Mouse (Mus musculus) midbrain, embryonic 16.5 days (tissue): ENCODE data around the gene Rbp2. TPM values are rescaled to one million over a fixed set of nuclear protein-coding genes. Genes with fewer than 3 reads are reported as not detected.
A peak's percentile ranks its signal among the peaks of the same experiment; 100 is the strongest.

Experiments used
- ATAC-seq: fragments of 200-750 bp; cut with Nextera tagmentation; 2 replicates; pipeline ENCODE4 v1.8.0; 2017; ENCODE audit warnings: moderate TSS enrichment
- H3K27ac ChIP-seq: fragments of 300-500 bp; sonication (generic); 2 replicates; pipeline ENCODE4 v1.5.1; 2014; ENCODE audit warnings: mild to moderate bottlenecking, low read length, mixed read lengths
- H3K27me3 ChIP-seq: fragments of 300-500 bp; sonication (generic); 2 replicates; pipeline ENCODE4 v1.6.1; 2014; ENCODE audit warnings: low read depth, low read length, mixed read lengths; ENCODE audit not compliant: control insufficient read depth, insufficient read depth
- H3K36me3 ChIP-seq: fragments of 300-500 bp; sonication (generic); 2 replicates; pipeline ENCODE4 v1.6.1; 2014; ENCODE audit warnings: mild to moderate bottlenecking, low read length, moderate library complexity, mixed read lengths; ENCODE audit not compliant: control insufficient read depth, insufficient read depth
- H3K4me1 ChIP-seq: fragments of 300-500 bp; sonication (generic); 2 replicates; pipeline ENCODE4 v1.6.1; 2014; ENCODE audit warnings: mild to moderate bottlenecking, low read length, mixed read lengths; ENCODE audit not compliant: control insufficient read depth, insufficient read depth
- H3K4me2 ChIP-seq: fragments of 300-500 bp; sonication (generic); 2 replicates; pipeline ENCODE4 v1.6.1; 2014; ENCODE audit warnings: mild to moderate bottlenecking, low read length, mixed read lengths
- H3K4me3 ChIP-seq: fragments of 300-500 bp; sonication (generic); 2 replicates; pipeline ENCODE4 v1.5.1; 2014; ENCODE audit warnings: low read depth, mild to moderate bottlenecking, low read length, moderate library complexity, mixed read lengths
- H3K9ac ChIP-seq: fragments of 300-500 bp; sonication (generic); 2 replicates; pipeline ENCODE4 v1.6.1; 2014; ENCODE audit warnings: low read depth, low read length, mixed read lengths
- H3K9me3 ChIP-seq: fragments of 300-500 bp; sonication (generic); replicated peaks from 2 replicates; pipeline ENCODE4 v1.6.1; 2014; ENCODE audit warnings: mild to moderate bottlenecking, low read length, mixed read lengths; ENCODE audit not compliant: control insufficient read depth, poor library complexity, severe bottlenecking
- WGBS: fragments of 180-500 bp; shearing (Covaris S2); extraction: QIAGEN DNeasy Blood & Tissue Kit; methylation state at CpG from one replicate; pipeline ENCODE4 v1.1.7; 2014; 5-methylcytosine and 5-hydroxymethylcytosine counted together
- polyA plus RNA-seq: library from polyadenylated mRNA; unstranded; fragments of >200 nt; fragmentation: Nextera tagmentation; extraction: Ambion mirVana; gene quantifications from 2 replicates; pipeline ENCODE4 v1.2.1, GENCODE M21; 2015

Rbp2 gene
- polyA plus RNA-seq, 1 experiment from 2014 or later, result not detected

GRCm38 (mm10) chr9:98530999-98531398 is 45.1 kb downstream of the Rbp2 start:
- WGBS, result 60% methylated on average over 2 of the region's 2 CpGs
- H3K36me3 ChIP-seq, result no peaks in the 10 kb centered on the region
- no peak overlapping the region for H3K4me3 ChIP-seq
- H3K4me1 ChIP-seq, result no peaks in the 10 kb centered on the region
- no peak for ATAC-seq
- H3K9me3 ChIP-seq, result no peaks in the 10 kb centered on the region
- no peak overlapping the region for H3K4me2 ChIP-seq
- H3K27me3 ChIP-seq, result no peaks in the 10 kb centered on the region
- H3K9ac ChIP-seq, result no peak overlapping the region
- H3K27ac ChIP-seq, result no peak overlapping the region

GRCm38 (mm10) chr9:98534675-98535280 is 48.9 kb downstream of the Rbp2 start:
- ATAC-seq, result no peak
- Histone ChIP-seq H3K4me2 (no peak overlapping the region), H3K4me1 (peaks cover 3% of the 10 kb centered on the region; the same call in 1 of the 2 replicates), H3K9me3 (no peaks in the 10 kb centered on the region), H3K27me3 (no peaks in the 10 kb centered on the region), H3K27ac (no peak overlapping the region), H3K9ac (no peak overlapping the region), H3K36me3 (no peaks in the 10 kb centered on the region), H3K4me3 (no peak overlapping the region)
- 84% methylated on average over 4 of the region's 4 CpGs for WGBS

GRCm38 (mm10) chr9:98535763-98536162 is 49.8 kb downstream of the Rbp2 start:
- Histone ChIP-seq H3K36me3 (no peaks in the 10 kb centered on the region), H3K27ac (no peak overlapping the region), H3K9ac (no peak overlapping the region), H3K4me1 (peaks cover 3% of the 10 kb centered on the region; the same call in 1 of the 2 replicates), H3K4me2 (no peak overlapping the region), H3K4me3 (no peak overlapping the region), H3K27me3 (no peaks in the 10 kb centered on the region), H3K9me3 (no peaks in the 10 kb centered on the region)
- ATAC-seq, result no peak

GRCm38 (mm10) chr9:98538017-98538712 is 52.2 kb downstream of the Rbp2 start:
- Histone ChIP-seq H3K4me1 (peaks cover 3% of the 10 kb centered on the region; the same call in 1 of the 2 replicates), H3K27ac (no peak overlapping the region), H3K9me3 (no peaks in the 10 kb centered on the region), H3K4me3 (no peak overlapping the region), H3K27me3 (no peaks in the 10 kb centered on the region), H3K4me2 (peak overlapping the region; percentile 40), H3K9ac (no peak overlapping the region), H3K36me3 (no peaks in the 10 kb centered on the region)
- WGBS, result 46% methylated on average over 13 of the region's 13 CpGs
- peak; percentile 75 for ATAC-seq

GRCm38 (mm10) chr9:98538713-98539360 is 52.9 kb downstream of the Rbp2 start:
- Histone ChIP-seq H3K4me2 (peak overlapping the region; percentile 40), H3K9ac (no peak overlapping the region), H3K4me1 (peaks cover 3% of the 10 kb centered on the region; the same call in 1 of the 2 replicates), H3K27me3 (no peaks in the 10 kb centered on the region), H3K9me3 (no peaks in the 10 kb centered on the region), H3K4me3 (no peak overlapping the region), H3K36me3 (no peaks in the 10 kb centered on the region), H3K27ac (no peak overlapping the region)
- ATAC-seq, result peak; percentile 80
- 2% methylated on average over 13 of the region's 13 CpGs for WGBS

- no peak overlapping the region for H3K27ac ChIP-seq
- no peak for ATAC-seq
- H3K4me2 ChIP-seq, result no peak overlapping the region
- H3K4me3 ChIP-seq, result no peak overlapping the region
- WGBS, result 89% methylated on average over 3 of the region's 3 CpGs
- H3K9me3 ChIP-seq, result no peaks in the 10 kb centered on the region
- H3K27me3 ChIP-seq, result no peaks in the 10 kb centered on the region
- no peak overlapping the region for H3K9ac ChIP-seq
- no peaks in the 10 kb centered on the region for H3K4me1 ChIP-seq
- no peaks in the 10 kb centered on the region for H3K36me3 ChIP-seq
Measured at GRCm38 (mm10) chr9:98544042-98544441, 58.1 kb downstream of the Rbp2 start.

Other genes starting within 250 kb of the Rbp2 start
- 0.98 and 1.1 TPM in 2 replicates for gene Nmnat3, start 198.7 kb upstream of the Rbp2 start, polyA plus RNA-seq
- 20.0 and 20.1 TPM in 2 replicates for gene Rbp1, start 63.2 kb upstream of the Rbp2 start, polyA plus RNA-seq
- 119 and 125 TPM in 2 replicates for gene Copb2, start 77.6 kb downstream of the Rbp2 start, polyA plus RNA-seq
- gene Mrps22, start 115.5 kb downstream of the Rbp2 start, polyA plus RNA-seq, result 50.4 and 54.1 TPM in 2 replicates